Mouse (Mus musculus): ENCODE measurements around the gene Mrpl38.

Gene Mrpl38

DNA sequence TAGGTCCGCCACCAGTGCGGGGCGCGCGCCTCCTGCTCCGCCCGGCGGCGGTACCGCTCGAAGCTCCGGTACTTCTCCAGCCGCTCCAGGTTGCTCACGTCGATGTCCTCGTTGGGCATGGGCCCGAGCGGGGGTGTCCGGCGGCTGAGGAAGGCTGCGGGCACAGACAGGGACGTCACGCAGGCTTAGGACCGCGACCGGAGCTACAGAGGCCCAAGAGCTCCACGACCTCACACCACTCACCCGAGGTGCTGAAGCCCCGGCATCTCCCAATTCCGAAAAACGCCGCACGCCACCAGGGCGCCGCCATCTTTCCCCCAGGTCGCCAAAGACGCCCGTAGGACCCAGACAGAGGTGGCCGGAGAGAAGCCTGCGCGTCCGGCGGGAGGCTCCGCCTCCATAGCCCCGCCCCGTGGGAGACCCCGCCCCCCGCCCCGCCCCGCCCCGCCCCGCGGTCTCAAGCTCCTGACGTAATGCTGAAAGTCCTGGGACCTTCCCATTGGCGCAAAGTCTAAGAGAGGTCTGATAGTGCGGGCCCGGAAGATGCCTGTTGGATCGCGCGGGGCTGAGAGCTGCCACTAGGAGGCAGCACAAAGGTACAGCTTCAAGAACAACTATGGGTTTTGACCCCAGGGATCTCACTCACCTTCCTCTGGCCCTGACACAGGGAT is at the start of gene Mrpl38:
Gene Mrpl38, minus strand, starts transcription at position 401 of the 671 bp plus-strand sequence.
- DNase-seq, result peak; percentile 93

DNA sequence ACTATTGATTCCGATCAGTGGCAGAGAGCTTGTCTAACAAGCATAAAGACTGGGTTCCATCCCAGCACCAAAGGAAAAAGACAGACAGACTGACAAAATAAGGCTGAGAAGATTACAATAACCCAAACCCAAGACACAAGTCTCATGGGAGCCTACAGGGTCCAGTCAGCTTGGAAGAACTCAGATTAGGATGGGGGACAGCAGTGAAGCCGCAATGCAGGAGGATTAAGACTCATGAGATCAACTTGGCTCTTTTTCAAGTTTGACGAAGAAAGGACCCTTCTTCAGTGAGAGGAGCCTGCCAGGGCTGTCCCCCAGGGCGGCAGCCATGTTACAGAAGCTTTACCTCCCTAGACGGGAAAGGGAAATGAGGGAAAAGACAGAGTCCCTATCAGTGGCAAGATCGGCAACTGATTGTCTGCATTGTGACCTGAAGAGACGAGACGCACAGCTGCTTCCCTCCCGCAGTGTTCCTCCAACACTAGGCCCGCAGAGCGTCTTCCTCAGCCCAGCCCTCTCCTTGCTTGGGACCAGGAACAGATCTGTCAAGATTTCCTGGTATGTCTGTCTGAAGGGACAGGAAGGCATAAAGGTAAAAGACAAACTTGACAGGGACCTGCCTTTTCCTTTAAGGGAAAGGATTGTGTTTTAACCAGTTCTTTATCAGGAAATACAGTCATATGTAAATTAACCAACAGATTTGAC is 48.7 kb upstream of the Mrpl38 start:
- DNase-seq, result no peak

GRCm38 (mm10) chr11:116186360-116186759 is 47.7 kb upstream of the Mrpl38 start:
- no peak for DNase-seq

DNA sequence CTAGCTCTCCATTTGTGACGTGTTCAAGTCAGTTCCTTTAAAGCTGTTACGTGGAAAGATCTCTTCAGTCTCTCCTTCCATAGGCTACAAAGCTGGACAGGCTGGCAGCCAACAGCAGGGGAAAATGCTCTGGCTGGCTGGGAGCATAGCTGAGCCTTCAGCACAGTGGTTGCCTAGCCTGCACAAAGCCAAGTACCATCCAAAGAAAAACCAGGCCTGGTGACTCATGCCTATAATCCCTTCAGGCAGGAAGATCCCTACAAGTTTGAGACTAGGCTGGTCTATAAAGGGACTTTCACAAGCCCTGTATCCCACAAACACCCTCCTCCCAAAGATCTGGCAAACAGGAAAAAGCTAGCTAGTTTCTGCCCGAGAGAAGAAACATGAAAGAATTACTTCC is 47.2 kb upstream of the Mrpl38 start:
- no peak for DNase-seq

DNA sequence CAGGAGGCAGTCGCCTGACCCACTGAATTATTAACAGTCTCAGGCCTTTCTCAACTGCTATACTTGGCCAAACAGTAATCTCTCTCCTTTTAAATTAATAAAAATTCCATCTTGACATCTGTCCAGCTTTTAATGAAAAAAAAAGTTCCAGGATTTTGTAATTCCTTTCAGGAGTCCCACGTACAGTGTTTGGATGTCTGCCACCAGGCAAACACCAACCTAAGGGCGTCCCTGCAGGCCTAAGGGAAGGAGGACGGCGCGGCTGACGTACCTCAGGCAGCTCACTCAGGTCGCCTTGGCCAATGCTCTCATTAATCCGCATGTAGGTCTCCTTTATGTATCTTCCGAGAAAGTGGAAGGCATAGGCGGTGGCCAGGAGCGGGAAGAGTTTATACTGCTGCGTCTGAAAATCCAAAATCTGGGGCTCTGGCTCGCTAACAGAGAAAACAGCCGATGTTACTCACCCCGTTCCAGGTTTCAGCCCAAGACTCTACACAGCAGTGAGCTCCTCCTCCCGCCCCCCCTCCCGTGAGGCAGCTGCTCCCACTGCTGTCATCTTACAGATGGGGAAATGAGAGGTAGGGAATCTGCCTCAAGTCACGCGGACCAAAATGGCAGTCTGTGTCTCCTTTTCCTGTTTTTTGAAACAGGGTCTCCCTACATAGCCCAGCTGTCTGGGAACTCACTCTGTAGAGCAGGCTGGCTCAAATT is 39.9 kb upstream of the Mrpl38 start:
- DNase-seq, result no peak

DNA sequence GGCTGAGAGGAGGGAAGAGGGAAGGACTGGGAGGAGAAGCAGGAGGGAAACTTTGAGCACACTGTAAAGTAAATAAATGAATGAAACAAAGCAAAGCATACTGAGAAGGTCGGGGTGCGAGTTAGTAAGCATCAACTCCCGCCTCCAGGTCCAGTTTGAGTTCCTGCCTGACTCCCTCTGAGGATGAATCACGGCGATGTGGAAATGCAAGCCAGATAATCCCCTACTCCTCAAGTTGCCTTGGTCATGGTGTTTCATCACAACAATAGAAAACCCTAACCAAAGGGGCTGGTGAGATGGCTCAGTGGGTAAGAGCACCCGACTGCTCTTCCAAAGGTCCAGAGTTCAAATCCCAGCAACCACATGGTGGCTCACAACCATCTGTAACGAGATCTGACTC is 37.3 kb upstream of the Mrpl38 start:
- no peak for DNase-seq

GRCm38 (mm10) chr11:116174775-116175448 is 36.2 kb upstream of the Mrpl38 start:
- DNase-seq, result peak; percentile 71

DNA sequence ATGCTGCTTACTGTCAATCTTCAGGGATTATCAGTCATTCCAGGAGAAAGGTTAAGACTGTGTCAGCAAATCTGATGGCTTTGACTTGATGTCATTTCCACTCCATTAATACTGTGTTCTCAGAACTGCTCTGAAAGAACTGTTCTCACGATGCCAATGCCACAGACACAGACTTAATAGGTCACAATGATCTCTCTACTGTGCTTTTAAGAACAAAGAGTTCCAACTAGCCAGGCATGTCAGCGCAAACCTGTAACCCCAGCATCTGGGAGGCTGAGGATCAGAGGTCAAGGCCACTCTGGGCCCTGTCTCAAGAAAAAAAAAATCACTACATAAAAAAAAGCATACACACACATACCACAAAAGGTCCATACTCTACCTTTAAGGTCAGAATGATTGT is 33.3 kb upstream of the Mrpl38 start:
- no peak for DNase-seq

DNA sequence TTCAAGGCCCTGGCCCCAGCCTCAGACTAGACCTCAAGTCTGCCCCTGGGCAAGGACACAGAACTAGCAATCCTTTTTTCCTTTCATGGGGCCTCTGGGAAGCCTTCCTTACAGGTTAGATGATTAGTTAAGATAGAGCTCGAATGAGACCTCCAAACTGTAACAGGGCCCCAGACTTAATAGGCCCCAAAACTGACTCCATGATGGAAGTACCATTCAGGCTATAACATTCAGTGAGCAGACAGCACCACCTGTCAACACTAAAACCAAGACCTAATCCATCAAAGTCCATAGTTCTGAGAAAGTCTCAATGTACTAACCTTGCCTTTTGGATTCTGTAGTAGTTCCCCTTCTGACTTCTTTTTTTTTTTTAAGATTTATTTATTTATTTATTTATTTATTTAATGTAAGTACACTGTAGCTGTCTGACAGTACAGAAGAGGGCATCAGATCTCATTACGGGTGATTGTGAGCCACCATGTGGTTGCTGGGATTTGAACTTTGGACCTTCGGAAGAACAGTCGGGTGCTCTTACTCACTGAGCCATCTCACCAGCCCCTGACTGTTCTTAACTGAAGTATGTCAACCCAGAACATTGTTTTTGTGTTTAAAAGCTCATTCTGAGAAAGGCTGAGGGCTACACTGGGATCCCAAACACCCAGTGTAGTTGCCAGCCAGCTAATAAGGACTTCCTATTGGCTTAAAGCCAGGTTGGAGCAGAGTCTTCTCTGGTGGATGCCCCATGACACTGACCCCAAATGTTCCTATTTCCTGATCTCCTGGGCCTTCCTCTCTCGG is 31.5 kb upstream of the Mrpl38 start:
- no peak for DNase-seq

GRCm38 (mm10) chr11:116169214-116169613 is 30.5 kb upstream of the Mrpl38 start:
- no peak for DNase-seq

DNA sequence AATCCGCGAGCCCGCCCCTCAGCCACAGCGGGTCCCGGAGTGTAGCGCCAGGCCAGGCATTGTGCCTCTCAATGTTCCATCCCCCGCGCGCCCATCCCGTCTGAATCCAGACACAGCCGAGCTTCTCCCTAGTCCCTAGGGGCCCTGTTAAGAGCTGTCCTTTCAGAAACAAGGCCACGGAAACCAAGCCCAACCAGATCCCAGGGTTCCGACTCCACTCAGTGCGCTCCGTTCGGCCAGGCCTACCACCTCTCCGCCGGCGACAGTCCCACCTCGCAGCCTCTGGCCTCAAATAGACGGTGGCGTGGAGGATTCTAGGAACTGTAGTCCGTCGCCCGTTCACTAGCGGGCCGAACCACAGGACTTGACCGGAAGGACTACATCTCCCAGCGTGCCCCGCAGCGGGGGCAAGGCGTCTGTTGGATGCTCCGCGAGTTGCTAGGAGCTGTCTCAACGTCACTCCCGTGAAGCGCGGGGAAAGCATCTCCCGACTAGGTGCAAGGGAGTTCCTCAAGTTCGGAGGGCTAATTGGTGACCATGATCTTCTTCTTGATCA is 29.3 kb upstream of the Mrpl38 start, which contains the start of gene Fbf1:
Gene Fbf1, minus strand, starts transcription at position 283 of the 556 bp plus-strand sequence.
- peak; percentile 96 for DNase-seq

DNA sequence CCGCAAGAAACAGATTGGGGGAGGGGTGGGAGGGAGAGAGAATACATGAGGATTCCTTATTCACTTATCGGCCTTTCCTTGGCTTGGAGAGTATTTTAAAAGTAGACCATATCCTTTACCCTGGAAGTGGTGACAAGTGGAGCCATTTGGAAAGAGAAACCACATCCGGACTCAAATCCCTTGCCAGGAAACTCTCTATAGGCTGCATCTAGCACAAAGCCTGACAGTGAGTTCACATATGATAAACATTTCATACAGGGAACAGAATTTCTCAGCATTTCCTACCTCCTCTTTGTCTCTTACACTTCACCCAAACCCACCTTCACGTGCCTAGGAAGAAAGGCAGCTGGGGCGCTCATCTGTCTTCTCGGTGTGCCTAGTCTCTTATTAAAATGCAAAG is 28.6 kb upstream of the Mrpl38 start:
- no peak for DNase-seq

DNA sequence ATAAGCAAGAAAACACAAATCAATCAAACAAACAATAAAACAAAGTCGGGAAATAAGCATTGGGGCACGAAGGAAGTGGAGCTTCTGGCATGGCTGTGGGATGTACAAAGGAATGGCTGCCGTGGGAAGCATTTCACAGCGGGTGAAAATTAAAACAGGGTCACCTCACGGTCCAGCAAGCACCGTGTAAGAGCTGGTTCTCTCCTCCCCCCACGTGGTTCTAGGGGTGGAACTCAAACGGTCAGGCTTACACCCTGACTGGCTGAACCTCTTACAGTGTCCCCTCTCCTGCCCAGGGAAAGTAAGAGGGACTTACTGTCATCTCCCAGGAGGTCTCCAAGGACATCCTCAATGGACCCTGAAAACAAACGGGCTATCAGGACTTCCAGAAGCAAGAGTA is 24.3 kb upstream of the Mrpl38 start:
- DNase-seq, result peak; percentile 53

DNA sequence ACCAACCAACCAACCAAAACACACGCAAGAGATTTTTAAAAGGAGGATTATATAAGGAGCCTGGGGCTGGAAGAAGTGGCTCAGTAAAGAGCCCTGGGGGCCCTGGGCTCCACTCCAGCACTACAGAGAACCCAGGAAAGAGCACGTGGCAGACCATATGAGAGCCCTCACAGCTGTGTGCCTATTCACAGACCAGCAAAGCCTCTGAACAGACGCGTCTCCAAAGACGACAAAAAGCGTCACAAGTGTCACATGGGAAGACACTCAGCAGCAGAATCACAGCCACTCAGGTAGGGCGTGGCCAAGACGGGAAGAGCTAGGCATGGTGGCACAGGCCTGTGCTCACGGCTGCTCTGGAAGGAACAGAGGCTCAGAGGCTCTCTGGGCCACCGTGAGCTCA is 23.5 kb upstream of the Mrpl38 start:
- DNase-seq, result no peak

DNA sequence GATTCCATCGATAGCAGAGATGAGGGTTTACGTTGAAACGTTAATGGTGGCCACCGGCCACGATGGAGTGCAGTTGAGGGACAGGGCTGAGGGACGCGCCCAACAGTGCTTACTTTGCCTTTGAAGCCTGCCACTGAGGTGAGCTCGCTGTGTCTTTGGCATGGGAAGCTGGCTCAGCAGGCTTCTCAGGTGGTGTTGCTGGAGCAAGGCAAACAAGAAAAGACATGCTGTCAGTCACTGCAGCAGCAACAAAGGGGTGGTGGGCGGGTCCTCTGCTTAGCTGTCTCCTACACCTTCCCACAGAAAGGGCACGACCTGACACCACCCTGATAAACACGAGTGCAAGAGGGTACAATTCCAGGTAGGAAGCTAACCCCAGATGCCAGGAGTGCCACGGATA is 22.6 kb upstream of the Mrpl38 start:
- DNase-seq, result no peak

- DNase-seq, result no peak
Observed at GRCm38 (mm10) chr11:116150960-116151359, 12.3 kb upstream of the Mrpl38 start.

DNA sequence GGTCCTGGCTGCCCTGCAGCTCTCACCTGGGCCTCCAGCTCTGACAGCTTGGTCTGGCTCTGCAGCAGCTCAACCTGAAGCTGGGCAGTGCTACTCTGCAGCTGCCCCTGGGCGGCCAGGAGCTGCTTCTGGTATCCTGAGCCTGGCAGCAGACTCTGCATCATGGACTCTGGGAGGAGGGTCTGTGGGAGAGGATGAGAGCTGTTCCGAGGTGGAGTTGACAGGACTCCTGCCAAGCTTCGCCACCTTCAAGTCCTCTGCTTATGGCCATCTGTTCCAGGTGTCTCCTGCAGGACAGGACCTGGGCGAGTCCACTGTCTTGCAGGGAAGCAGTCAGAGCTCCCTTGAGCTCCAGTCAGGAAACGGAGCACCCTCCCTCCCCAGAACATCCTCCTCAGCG is 10.7 kb upstream of the Mrpl38 start:
- DNase-seq, result no peak

DNA sequence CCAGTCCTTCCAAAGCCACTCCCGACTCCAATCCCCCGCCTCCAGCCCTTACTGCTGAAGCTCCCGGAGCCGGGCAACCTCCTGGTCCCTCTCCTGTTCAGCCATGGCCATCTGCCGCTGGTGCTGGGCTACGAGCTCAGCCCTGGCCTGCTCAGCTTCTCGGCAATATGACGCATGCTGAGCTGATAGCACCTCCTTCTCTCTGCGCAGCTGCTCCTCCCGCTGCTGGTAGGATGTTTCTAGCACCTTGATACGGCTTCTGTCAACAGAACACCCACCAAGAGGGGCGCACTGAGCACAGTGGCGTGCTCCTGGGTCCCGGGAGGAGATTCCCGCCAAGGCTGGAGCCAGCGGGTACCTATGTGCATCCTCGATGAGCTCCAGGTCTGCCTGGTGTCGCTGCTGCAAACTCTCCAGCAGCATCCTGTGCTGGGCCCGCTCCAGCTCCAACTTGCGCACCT is 10.1 kb upstream of the Mrpl38 start:
- no peak for DNase-seq

DNA sequence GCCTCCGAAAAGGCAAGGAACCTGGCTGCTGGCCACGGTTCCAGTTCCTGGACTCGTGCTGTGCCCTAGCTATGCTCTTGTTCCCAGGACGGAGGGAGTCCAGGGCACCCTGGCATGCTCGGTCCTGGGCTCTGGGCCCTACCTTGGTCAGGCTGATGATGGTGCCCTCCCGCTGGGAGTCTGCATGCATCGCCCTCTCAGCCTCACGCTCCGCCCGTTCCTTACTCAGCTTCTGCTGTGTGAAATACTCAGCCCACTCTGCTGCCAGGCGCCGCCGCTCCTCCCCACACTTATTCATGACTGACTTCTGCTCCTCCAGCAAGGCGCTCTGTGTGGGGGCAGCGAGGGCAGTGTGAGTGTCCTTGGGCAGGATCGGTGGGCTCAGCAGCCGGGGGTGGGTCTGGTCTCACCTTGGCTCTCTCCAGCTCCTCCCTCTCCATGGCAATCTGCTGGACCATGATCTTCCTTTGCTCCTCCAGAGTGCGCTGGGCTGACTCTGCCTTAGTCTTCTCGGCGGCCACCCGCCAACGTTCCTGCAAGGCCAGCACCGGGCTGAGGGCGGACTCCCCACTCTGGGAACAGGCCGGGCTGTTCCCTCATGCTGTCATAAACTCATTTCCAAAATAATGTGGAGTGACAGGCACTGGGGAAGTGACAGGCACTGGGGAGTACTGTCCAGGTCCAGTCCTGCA is 7.8 kb upstream of the Mrpl38 start:
- peak; percentile 68 for DNase-seq

DNA sequence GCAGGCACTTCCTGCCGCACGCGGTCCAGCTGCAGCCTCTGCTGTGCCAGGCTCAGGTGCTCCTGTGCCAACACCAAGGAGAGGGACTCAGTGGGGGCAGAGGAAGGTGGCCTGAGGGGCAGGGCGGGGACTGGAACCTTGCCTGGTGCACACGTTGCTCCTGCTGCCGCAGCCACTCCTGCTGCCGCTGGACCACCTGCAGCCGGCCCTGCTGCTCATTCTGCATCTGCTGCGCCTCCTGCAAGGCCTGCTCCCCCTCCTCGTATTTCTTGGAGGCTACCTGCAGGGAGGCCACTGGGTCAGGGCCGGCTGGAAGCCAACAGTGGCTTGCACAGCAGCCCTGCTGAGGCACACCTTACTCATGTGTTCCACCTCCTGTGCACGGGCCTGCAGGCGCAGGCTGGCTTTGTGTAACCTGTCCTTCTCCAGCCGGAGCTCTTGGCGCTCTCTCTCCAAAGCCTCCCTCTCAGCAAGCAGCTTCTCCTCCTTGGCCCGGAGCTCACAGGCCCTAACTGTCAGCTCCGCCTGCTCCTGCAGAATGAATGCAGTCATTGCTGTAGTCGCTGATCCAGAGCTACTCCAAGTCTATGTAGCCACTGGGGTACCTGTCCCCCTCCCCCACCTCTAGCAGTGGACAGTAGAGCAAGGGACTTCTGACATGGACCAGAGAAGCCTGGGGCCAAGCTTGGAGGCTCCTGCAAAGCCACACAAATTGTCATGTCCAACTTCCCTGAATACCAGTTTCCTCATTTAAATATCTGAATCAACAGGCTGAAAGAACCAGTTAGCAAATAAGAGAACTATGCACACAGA is 7.0 kb upstream of the Mrpl38 start:
- peak; percentile 36 for DNase-seq

GRCm38 (mm10) chr11:116143468-116143867 is 4.8 kb upstream of the Mrpl38 start:
- DNase-seq, result no peak
